Mouse (Mus musculus): ENCODE data around the gene Aaas. TPM values are rescaled to one million over a fixed set of nuclear protein-coding genes. Genes with fewer than 3 reads are reported as not detected.
A peak's percentile ranks its signal among the peaks of the same experiment; 100 is the strongest.

The Aaas gene
- polyA plus RNA-seq (2014; fragmentation: Nextera tagmentation; extraction: Ambion mirVana) = 65.9 and 76.2 TPM in 2 replicates

GRCm38 (mm10) chr15:102350138-102350941 lies at the start of gene Aaas:
Gene Aaas, minus strand, starts transcription at chr15:102350771.
- Histone ChIP-seq H3K4me3 (ENCODE audit: low read depth, low read length) (peak within 1 kb of the TSS; percentile 80), H3K36me3 (ENCODE audit: control insufficient read depth, insufficient read depth, low read length) (no peaks in the 10 kb centered on the region), H3K9ac (ENCODE audit: low read depth, low read length) (peak within 1 kb of the TSS; percentile 87), H3K27me3 (ENCODE audit: control insufficient read depth, insufficient read depth, low read length) (no peaks in the 10 kb centered on the region), H3K4me2 (replicated peaks; ENCODE audit: low read depth, low read length) (peak within 1 kb of the TSS; percentile 75), H3K9me3 (ENCODE audit: control insufficient read depth, low read length) (no peaks in the 10 kb centered on the region), H3K4me1 (replicated peaks; ENCODE audit: control insufficient read depth, insufficient read depth, low read length) (peaks cover 6% of the 10 kb centered on the region; the same call in 1 of the 2 replicates), H3K27ac (ENCODE audit: low read depth, low read length) (peak within 1 kb of the TSS; percentile 61)
- 1% methylated on average over 55 of the region's 56 CpGs for WGBS
- peak; percentile 98 for DNase-seq (ENCODE audit: low spot score)
- ATAC-seq (ENCODE audit: low FRiP score) = peak; percentile 87

DNA sequence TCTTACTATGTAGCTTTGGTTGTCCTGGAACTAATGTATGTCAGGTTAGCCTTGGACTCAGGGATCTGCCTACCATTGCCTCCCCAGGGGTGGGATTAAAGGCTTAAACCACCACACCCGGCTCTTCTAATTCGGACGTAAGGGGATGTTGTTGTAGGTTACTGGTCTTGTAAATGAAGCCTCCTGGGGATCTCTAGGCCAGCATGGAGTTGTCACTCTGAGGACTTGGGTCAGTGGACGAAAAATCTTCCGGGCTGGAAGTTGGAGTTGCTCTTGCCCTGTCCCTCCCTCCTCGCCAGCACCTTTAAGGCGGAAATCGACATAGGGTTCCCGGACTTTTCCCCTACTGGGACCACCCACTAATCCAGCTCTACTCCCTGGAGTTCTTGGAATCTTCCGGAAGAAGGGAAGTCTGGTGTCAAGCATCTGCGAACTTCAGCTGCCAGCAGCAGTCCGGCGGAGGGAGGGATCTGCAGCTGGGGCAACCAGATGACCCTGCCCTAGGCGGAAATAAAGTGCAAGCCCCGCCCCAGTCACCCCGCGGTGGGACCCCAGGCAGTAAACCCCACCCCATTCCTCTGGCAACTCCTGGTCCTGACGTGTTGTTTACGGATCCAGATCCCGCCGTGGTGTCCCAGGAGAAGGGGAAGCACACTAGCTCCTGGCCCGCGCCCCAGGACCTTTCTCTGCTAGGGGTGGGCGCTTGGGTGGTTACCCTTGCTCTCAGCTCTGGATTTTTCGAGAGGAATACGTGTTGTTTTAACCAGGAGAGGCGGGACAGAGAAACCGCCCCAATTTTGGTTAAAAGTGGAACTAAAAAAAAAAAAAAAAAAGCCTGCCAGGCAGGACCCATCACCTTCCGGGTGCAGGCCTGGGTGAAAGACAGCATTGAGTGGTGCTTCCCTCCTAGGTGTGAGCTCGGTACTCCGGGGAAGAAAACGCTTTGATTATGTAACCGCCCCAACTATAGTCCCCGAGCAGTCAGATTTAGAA lies 49.0 kb upstream of the Aaas start:
- Histone ChIP-seq H3K4me1 (replicated peaks; ENCODE audit: control insufficient read depth, insufficient read depth, low read length) (no peaks in the 10 kb centered on the region; the same call in 1 of the 2 replicates), H3K36me3 (ENCODE audit: control insufficient read depth, insufficient read depth, low read length) (no peaks in the 10 kb centered on the region), H3K9me3 (ENCODE audit: control insufficient read depth, low read length) (no peaks in the 10 kb centered on the region), H3K4me2 (replicated peaks; ENCODE audit: low read depth, low read length) (peak overlapping the region; percentile 80), H3K27ac (ENCODE audit: low read depth, low read length) (0 out of 2 replicates have a peak overlapping the region, but pooled peaks have one; percentile 27), H3K9ac (ENCODE audit: low read depth, low read length) (peak overlapping the region; percentile 63), H3K27me3 (ENCODE audit: control insufficient read depth, insufficient read depth, low read length) (no peaks in the 10 kb centered on the region), H3K4me3 (ENCODE audit: low read depth, low read length) (peak overlapping the region; percentile 37)
- WGBS = 4% methylated on average over 34 of the region's 34 CpGs
- ATAC-seq (ENCODE audit: low FRiP score) (peak; percentile 68), DNase-seq (ENCODE audit: low spot score) (peak; percentile 75)

DNA sequence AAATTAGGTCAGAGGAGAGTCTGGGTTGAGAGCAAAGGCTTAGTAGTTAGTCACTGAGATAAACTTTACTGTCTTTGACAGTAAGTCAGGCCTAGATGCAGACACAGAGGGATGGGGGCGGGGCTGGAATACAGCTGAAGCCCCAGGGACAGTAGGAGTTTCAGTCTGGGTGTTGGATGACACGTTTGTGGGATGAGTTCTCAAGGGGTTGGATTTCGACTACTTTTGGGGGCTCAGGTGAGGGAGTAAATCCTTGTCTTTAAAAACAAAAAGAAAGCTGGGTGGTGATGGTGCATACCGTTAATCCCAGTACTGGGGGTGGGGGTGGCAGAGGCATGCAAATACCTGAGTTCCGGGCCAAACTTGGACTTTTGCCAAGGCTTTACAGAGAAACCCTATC lies 48.1 kb upstream of the Aaas start:
- Histone ChIP-seq H3K36me3 (ENCODE audit: control insufficient read depth, insufficient read depth, low read length) (no peaks in the 10 kb centered on the region), H3K9ac (ENCODE audit: low read depth, low read length) (no peak overlapping the region), H3K4me3 (ENCODE audit: low read depth, low read length) (no peak overlapping the region), H3K27me3 (ENCODE audit: control insufficient read depth, insufficient read depth, low read length) (no peaks in the 10 kb centered on the region), H3K4me1 (replicated peaks; ENCODE audit: control insufficient read depth, insufficient read depth, low read length) (no peaks in the 10 kb centered on the region; the same call in 1 of the 2 replicates), H3K4me2 (replicated peaks; ENCODE audit: low read depth, low read length) (no peak overlapping the region), H3K9me3 (ENCODE audit: control insufficient read depth, low read length) (no peaks in the 10 kb centered on the region), H3K27ac (ENCODE audit: low read depth, low read length) (no peak overlapping the region)
- DNase-seq (ENCODE audit: low spot score) = no peak
- ATAC-seq (ENCODE audit: low FRiP score) = no peak
- 23% methylated on average over 5 of the region's 5 CpGs for WGBS

DNA sequence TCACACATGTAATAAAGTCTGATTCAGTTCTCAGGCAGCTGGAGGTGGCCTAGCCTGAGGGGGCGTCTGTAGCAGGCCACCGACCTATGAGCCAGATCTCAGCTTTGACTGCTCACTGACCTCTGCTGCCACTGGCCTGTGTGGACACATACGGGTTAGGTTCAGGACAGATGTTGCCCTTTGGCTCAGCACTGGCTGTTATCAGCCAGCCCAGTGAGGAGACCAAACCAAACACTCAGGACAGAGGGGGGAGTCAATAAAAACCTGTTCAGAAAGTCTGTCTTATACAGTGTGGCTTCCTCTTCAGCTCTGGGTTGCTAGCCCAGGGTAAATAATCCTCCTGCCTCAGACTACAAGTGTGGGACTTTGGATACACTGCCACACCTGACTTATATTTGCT lies 44.5 kb upstream of the Aaas start:
- H3K27me3 ChIP-seq (ENCODE audit: control insufficient read depth, insufficient read depth, low read length) = no peaks in the 10 kb centered on the region
- DNase-seq (ENCODE audit: low spot score) (no peak), ATAC-seq (ENCODE audit: low FRiP score) (no peak)

GRCm38 (mm10) chr15:102393584-102394014 lies 43.0 kb upstream of the Aaas start:
- no peaks in the 10 kb centered on the region for H3K4me1 ChIP-seq (replicated peaks; ENCODE audit: control insufficient read depth, insufficient read depth, low read length)
- no peak overlapping the region for H3K9ac ChIP-seq (ENCODE audit: low read depth, low read length)
- H3K4me3 ChIP-seq (ENCODE audit: low read depth, low read length) = no peak overlapping the region
- no peak overlapping the region for H3K27ac ChIP-seq (ENCODE audit: low read depth, low read length)
- DNase-seq (ENCODE audit: low spot score) (no peak), ATAC-seq (ENCODE audit: low FRiP score) (no peak)
- H3K4me2 ChIP-seq (replicated peaks; ENCODE audit: low read depth, low read length) = no peak overlapping the region
- no peaks in the 10 kb centered on the region for H3K36me3 ChIP-seq (ENCODE audit: control insufficient read depth, insufficient read depth, low read length)
- H3K27me3 ChIP-seq (ENCODE audit: control insufficient read depth, insufficient read depth, low read length) = no peaks in the 10 kb centered on the region
- no peaks in the 10 kb centered on the region for H3K9me3 ChIP-seq (ENCODE audit: control insufficient read depth, low read length)

More for the DNA sequence above, 44.5 kb upstream of the Aaas start:
- WGBS = 15% methylated on average over 3 of the region's 3 CpGs
- no peak overlapping the region for H3K27ac ChIP-seq (ENCODE audit: low read depth, low read length)
- no peak overlapping the region for H3K9ac ChIP-seq (ENCODE audit: low read depth, low read length)
- H3K36me3 ChIP-seq (ENCODE audit: control insufficient read depth, insufficient read depth, low read length) = no peaks in the 10 kb centered on the region
- no peak overlapping the region for H3K4me3 ChIP-seq (ENCODE audit: low read depth, low read length)
- H3K9me3 ChIP-seq (ENCODE audit: control insufficient read depth, low read length) = no peaks in the 10 kb centered on the region
- no peaks in the 10 kb centered on the region; the same call in 1 of the 2 replicates for H3K4me1 ChIP-seq (replicated peaks; ENCODE audit: control insufficient read depth, insufficient read depth, low read length)
- no peak overlapping the region for H3K4me2 ChIP-seq (replicated peaks; ENCODE audit: low read depth, low read length)

DNA sequence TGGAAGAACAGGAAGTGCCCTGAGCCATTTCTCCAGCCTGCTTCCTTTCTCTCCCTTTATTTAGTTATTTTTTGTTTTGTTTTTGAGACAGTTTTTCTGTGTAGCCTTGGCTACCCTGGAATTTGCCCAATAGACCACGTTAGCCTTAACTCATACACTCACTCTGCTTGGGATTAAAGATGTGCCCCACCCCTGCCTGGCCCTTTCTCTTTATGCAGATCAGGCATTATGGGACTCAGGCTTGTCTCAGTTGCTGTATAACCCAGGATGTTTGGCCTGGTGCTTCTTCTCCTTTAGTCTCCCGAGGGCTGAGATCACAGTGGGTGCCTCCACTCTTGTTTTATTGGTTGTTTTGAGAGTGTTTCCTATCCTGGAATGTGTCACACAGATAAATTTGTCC lies 41.9 kb upstream of the Aaas start:
- Histone ChIP-seq H3K9ac (ENCODE audit: low read depth, low read length) (no peak overlapping the region), H3K4me2 (replicated peaks; ENCODE audit: low read depth, low read length) (no peak overlapping the region), H3K36me3 (ENCODE audit: control insufficient read depth, insufficient read depth, low read length) (no peaks in the 10 kb centered on the region), H3K27me3 (ENCODE audit: control insufficient read depth, insufficient read depth, low read length) (no peaks in the 10 kb centered on the region), H3K4me1 (replicated peaks; ENCODE audit: control insufficient read depth, insufficient read depth, low read length) (no peaks in the 10 kb centered on the region), H3K9me3 (ENCODE audit: control insufficient read depth, low read length) (no peaks in the 10 kb centered on the region), H3K4me3 (ENCODE audit: low read depth, low read length) (no peak overlapping the region), H3K27ac (ENCODE audit: low read depth, low read length) (no peak overlapping the region)
- no peak for ATAC-seq (ENCODE audit: low FRiP score)
- no peak for DNase-seq (ENCODE audit: low spot score)
- 48% methylated on average over 2 of the region's 2 CpGs for WGBS

- Histone ChIP-seq H3K4me3 (ENCODE audit: low read depth, low read length) (no peak overlapping the region), H3K9ac (ENCODE audit: low read depth, low read length) (no peak overlapping the region), H3K4me2 (replicated peaks; ENCODE audit: low read depth, low read length) (no peak overlapping the region), H3K36me3 (ENCODE audit: control insufficient read depth, insufficient read depth, low read length) (no peaks in the 10 kb centered on the region), H3K9me3 (ENCODE audit: control insufficient read depth, low read length) (no peaks in the 10 kb centered on the region), H3K27me3 (ENCODE audit: control insufficient read depth, insufficient read depth, low read length) (no peaks in the 10 kb centered on the region), H3K27ac (ENCODE audit: low read depth, low read length) (no peak overlapping the region), H3K4me1 (replicated peaks; ENCODE audit: control insufficient read depth, insufficient read depth, low read length) (no peaks in the 10 kb centered on the region)
- DNase-seq (ENCODE audit: low spot score) = no peak
- 96% methylated on average over 3 of the region's 3 CpGs for WGBS
- ATAC-seq (ENCODE audit: low FRiP score) = no peak
Observed at GRCm38 (mm10) chr15:102388942-102389341, 38.4 kb upstream of the Aaas start.

GRCm38 (mm10) chr15:102386640-102387039 lies 36.1 kb upstream of the Aaas start:
- Histone ChIP-seq H3K4me2 (replicated peaks; ENCODE audit: low read depth, low read length) (no peak overlapping the region), H3K4me1 (replicated peaks; ENCODE audit: control insufficient read depth, insufficient read depth, low read length) (no peaks in the 10 kb centered on the region), H3K9ac (ENCODE audit: low read depth, low read length) (no peak overlapping the region), H3K9me3 (ENCODE audit: control insufficient read depth, low read length) (no peaks in the 10 kb centered on the region), H3K36me3 (ENCODE audit: control insufficient read depth, insufficient read depth, low read length) (no peaks in the 10 kb centered on the region), H3K27ac (ENCODE audit: low read depth, low read length) (no peak overlapping the region), H3K4me3 (ENCODE audit: low read depth, low read length) (no peak overlapping the region), H3K27me3 (ENCODE audit: control insufficient read depth, insufficient read depth, low read length) (no peaks in the 10 kb centered on the region)
- no peak for ATAC-seq (ENCODE audit: low FRiP score)
- no peak for DNase-seq (ENCODE audit: low spot score)
- WGBS = 54% methylated on average over 9 of the region's 9 CpGs
